Mouse (Mus musculus) erythroblast, embryonic 14.5 days (primary cell): ENCODE measurements around the gene AU021092.

Experiments used
- GATA1 ChIP-seq: IDR thresholded peaks from 2 replicates; pipeline ENCODE4 v1.6.1; 2012; ENCODE audit warnings: low read length, inconsistent platforms, mixed read lengths
- TAL1 ChIP-seq: IDR thresholded peaks from 3 replicates; pipeline ENCODE4 v1.6.1; 2012; ENCODE audit warnings: low read length, inconsistent platforms, mixed read lengths

DNA sequence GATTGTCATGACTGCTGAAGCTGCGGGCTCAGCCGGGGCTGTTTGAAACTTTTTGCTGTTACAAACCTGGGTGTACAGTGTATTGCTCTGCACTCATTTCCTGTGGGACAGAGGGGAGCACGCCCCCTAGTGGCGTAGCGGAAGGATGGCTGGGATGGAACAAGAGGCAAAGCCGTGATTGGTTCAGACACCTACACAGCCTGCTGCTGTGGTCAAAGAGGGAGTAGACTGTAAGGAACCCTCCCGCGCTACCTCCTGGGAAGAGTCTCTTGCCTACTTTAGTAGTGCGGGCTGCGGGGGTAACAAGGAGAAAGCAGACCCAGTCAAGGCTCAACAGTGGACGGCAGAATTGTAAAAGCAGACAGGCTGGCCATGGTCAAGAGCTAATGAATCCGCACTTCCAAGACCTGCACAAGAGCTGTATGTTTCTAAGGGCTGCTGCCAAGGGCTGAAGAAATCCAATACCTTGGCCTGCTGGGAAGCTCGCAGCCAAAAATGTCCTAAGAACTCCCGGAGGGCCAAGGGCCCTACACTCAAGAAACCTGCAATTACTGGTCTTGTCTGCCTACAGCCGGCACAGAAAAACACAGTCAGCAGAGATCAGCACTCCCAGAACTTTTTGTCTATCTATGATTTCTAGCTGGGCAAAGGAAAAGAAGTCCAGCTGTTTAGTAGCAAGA is 32.4 kb upstream of the AU021092 start:
- TF ChIP-seq TAL1 (no peak), GATA1 (no peak)
